Mouse (Mus musculus): ENCODE data around the gene Bst1. TPM values are rescaled to one million over a fixed set of nuclear protein-coding genes. Genes with fewer than 3 reads are reported as not detected.

Gene Bst1
- polyA plus RNA-seq, 1 experiment: not detected

DNA sequence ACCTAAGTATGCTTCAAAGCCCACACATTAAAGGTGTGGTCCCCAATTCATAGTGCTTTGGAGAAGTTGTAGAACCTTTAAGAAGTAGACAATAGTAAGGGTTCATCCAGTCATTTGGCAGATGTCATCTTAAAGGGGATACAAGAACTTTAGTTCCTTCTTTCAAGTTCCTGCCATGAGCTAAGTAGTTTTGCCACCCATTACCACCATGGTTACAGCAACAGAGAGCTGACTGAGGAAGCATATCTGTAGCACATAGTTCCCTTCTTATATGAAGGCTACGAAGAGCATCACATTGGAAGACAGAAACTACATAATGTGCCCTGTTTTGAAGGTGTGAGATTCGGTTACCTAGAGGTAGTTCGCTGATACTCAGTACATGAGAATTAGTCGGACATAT is 32.1 kb upstream of the Bst1 start:
- no peak for TF ChIP-seq GATA1 (IDR thresholded peaks at IDR 0.05; ENCODE audit: low read length)
- no peak for TF ChIP-seq TAL1 (IDR thresholded peaks at IDR 0.05; ENCODE audit: low read length)
- H3K9me3 ChIP-seq (ENCODE audit: control insufficient read depth, low read length): no peaks in the 10 kb centered on the region
- H3K4me3 ChIP-seq (replicated peaks): no peak overlapping the region
- peaks cover 8% of the 10 kb centered on the region for H3K4me1 ChIP-seq (ENCODE audit: control insufficient read depth)
- H3K36me3 ChIP-seq (ENCODE audit: control insufficient read depth): no peaks in the 10 kb centered on the region
- H3K27me3 ChIP-seq (ENCODE audit: control insufficient read depth): no peaks in the 10 kb centered on the region; the same call in 1 of the 2 replicates

GRCm38 (mm10) chr5:43787976-43788752 is 30.5 kb upstream of the Bst1 start:
- TF ChIP-seq GATA1 (IDR thresholded peaks at IDR 0.05; ENCODE audit: low read length) (no peak), TAL1 (IDR thresholded peaks at IDR 0.05; ENCODE audit: low read length) (no peak)

GRCm38 (mm10) chr5:43792354-43792753 is 26.3 kb upstream of the Bst1 start:
- no peak overlapping the region for H3K4me3 ChIP-seq (replicated peaks)
- H3K4me1 ChIP-seq (ENCODE audit: control insufficient read depth): peaks cover 2% of the 10 kb centered on the region; the same call in 1 of the 2 replicates
- no peaks in the 10 kb centered on the region for H3K36me3 ChIP-seq (ENCODE audit: control insufficient read depth)
- H3K27me3 ChIP-seq (ENCODE audit: control insufficient read depth): no peaks in the 10 kb centered on the region
- H3K9me3 ChIP-seq (ENCODE audit: control insufficient read depth, low read length): no peaks in the 10 kb centered on the region
- TF ChIP-seq TAL1 (IDR thresholded peaks at IDR 0.05; ENCODE audit: low read length) (no peak), GATA1 (IDR thresholded peaks at IDR 0.05; ENCODE audit: low read length) (no peak)

More at GRCm38 (mm10) chr5:43787976-43788752, 30.5 kb upstream of the Bst1 start:
- Histone ChIP-seq H3K4me3 (replicated peaks) (no peak overlapping the region), H3K36me3 (ENCODE audit: control insufficient read depth) (no peaks in the 10 kb centered on the region), H3K4me1 (ENCODE audit: control insufficient read depth) (peaks cover 2% of the 10 kb centered on the region; the same call in 1 of the 2 replicates), H3K9me3 (ENCODE audit: control insufficient read depth, low read length) (no peaks in the 10 kb centered on the region), H3K27me3 (ENCODE audit: control insufficient read depth) (no peaks in the 10 kb centered on the region; the same call in 1 of the 2 replicates)

- Histone ChIP-seq H3K4me1 (ENCODE audit: control insufficient read depth) (no peaks in the 10 kb centered on the region), H3K36me3 (ENCODE audit: control insufficient read depth) (no peaks in the 10 kb centered on the region), H3K27me3 (ENCODE audit: control insufficient read depth) (no peaks in the 10 kb centered on the region), H3K9me3 (ENCODE audit: control insufficient read depth, low read length) (no peaks in the 10 kb centered on the region), H3K4me3 (replicated peaks) (no peak overlapping the region)
- TF ChIP-seq GATA1 (IDR thresholded peaks at IDR 0.05; ENCODE audit: low read length): no peak
- TF ChIP-seq TAL1 (IDR thresholded peaks at IDR 0.05; ENCODE audit: low read length): no peak
Measured at GRCm38 (mm10) chr5:43799530-43799929, 19.2 kb upstream of the Bst1 start.

DNA sequence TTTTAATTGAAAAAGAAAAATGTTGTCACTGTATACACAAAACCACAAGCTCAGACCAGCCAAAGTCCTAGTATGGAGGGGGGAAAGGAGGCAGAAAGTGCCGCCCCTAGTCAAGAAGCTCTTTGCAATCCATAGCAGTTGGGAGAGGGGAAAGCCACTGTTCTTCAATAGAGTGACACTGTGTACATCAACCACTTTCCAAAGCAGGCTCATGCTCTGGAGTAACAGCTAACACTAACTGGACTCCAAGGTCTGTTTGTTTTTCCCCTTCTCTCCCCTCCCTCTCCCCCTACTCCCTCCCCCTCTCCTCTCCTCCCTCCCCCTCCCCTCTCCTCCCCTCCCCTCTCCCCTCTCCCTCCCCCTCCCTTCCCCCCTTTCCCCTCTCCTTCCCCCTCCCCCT is 18.0 kb upstream of the Bst1 start:
- no peaks in the 10 kb centered on the region for H3K27me3 ChIP-seq (ENCODE audit: control insufficient read depth)
- H3K9me3 ChIP-seq (ENCODE audit: control insufficient read depth, low read length): peaks cover 2% of the 10 kb centered on the region; the same call in 1 of the 2 replicates
- H3K4me3 ChIP-seq (replicated peaks): no peak overlapping the region
- no peaks in the 10 kb centered on the region for H3K4me1 ChIP-seq (ENCODE audit: control insufficient read depth)
- TF ChIP-seq TAL1 (IDR thresholded peaks at IDR 0.05; ENCODE audit: low read length): no peak
- TF ChIP-seq GATA1 (IDR thresholded peaks at IDR 0.05; ENCODE audit: low read length): no peak
- no peaks in the 10 kb centered on the region for H3K36me3 ChIP-seq (ENCODE audit: control insufficient read depth)

DNA sequence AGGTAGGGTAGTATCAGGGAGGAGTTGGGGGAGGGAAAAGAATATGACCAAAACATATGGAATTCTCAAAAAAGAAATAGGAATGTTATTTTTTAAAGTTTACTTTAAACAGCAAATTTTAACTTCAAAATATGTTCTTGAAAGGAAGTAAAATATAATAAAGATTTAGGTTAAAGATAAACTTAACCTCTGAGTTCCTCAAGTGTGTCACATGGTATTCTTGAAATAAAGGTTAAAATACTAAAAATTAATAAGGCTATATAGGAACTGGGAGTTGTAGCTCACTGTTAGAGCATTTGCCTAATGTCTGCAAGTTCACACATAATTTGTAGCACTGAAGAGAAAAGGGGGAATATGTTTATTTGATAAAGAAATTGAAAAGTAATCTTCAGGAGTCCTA is 17.4 kb upstream of the Bst1 start:
- TF ChIP-seq GATA1 (IDR thresholded peaks at IDR 0.05; ENCODE audit: low read length): no peak
- TF ChIP-seq TAL1 (IDR thresholded peaks at IDR 0.05; ENCODE audit: low read length): no peak
- no peaks in the 10 kb centered on the region for H3K27me3 ChIP-seq (ENCODE audit: control insufficient read depth)
- H3K4me3 ChIP-seq (replicated peaks): no peak overlapping the region
- H3K4me1 ChIP-seq (ENCODE audit: control insufficient read depth): no peaks in the 10 kb centered on the region
- H3K36me3 ChIP-seq (ENCODE audit: control insufficient read depth): no peaks in the 10 kb centered on the region
- H3K9me3 ChIP-seq (ENCODE audit: control insufficient read depth, low read length): peaks cover 2% of the 10 kb centered on the region; the same call in 1 of the 2 replicates

- no peaks in the 10 kb centered on the region for H3K4me1 ChIP-seq (ENCODE audit: control insufficient read depth)
- no peak overlapping the region for H3K4me3 ChIP-seq (replicated peaks)
- TF ChIP-seq TAL1 (IDR thresholded peaks at IDR 0.05; ENCODE audit: low read length): no peak
- no peak for TF ChIP-seq GATA1 (IDR thresholded peaks at IDR 0.05; ENCODE audit: low read length)
- H3K36me3 ChIP-seq (ENCODE audit: control insufficient read depth): no peaks in the 10 kb centered on the region
- H3K9me3 ChIP-seq (ENCODE audit: control insufficient read depth, low read length): peaks cover 2% of the 10 kb centered on the region; the same call in 1 of the 2 replicates
- H3K27me3 ChIP-seq (ENCODE audit: control insufficient read depth): peaks cover 2% of the 10 kb centered on the region
Measured at GRCm38 (mm10) chr5:43801798-43802197, 16.9 kb upstream of the Bst1 start.

DNA sequence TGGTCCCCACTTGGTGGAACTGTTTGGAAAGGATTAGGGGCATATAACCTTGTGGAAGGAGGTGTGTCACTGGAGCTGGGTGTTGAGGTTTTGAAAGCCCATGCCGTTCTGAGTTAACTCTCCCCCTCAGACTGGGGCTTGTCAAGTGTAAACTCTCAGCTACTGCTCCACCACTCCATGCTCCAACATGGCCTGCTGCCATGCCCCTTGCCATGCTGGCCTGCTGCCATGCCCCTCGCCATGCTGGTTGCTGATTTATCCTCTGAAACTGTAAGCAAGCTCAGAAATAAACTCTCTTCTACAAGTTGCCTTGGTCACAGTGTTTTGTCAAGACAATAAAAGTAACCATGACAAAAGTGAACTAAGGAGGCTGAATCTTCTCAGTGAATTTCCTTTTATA is 13.3 kb upstream of the Bst1 start:
- H3K9me3 ChIP-seq (ENCODE audit: control insufficient read depth, low read length): peaks cover 2% of the 10 kb centered on the region; the same call in 1 of the 2 replicates
- H3K27me3 ChIP-seq (ENCODE audit: control insufficient read depth): peaks cover 19% of the 10 kb centered on the region
- H3K4me3 ChIP-seq (replicated peaks): no peak overlapping the region
- no peaks in the 10 kb centered on the region for H3K4me1 ChIP-seq (ENCODE audit: control insufficient read depth)
- TF ChIP-seq TAL1 (IDR thresholded peaks at IDR 0.05; ENCODE audit: low read length) (no peak), GATA1 (IDR thresholded peaks at IDR 0.05; ENCODE audit: low read length) (no peak)
- no peaks in the 10 kb centered on the region for H3K36me3 ChIP-seq (ENCODE audit: control insufficient read depth)

GRCm38 (mm10) chr5:43806340-43806739 is 12.3 kb upstream of the Bst1 start:
- Histone ChIP-seq H3K27me3 (ENCODE audit: control insufficient read depth) (peaks cover 19% of the 10 kb centered on the region), H3K36me3 (ENCODE audit: control insufficient read depth) (no peaks in the 10 kb centered on the region), H3K4me1 (ENCODE audit: control insufficient read depth) (no peaks in the 10 kb centered on the region), H3K9me3 (ENCODE audit: control insufficient read depth, low read length) (peaks cover 2% of the 10 kb centered on the region; the same call in 1 of the 2 replicates), H3K4me3 (replicated peaks) (no peak overlapping the region)
- no peak for TF ChIP-seq TAL1 (IDR thresholded peaks at IDR 0.05; ENCODE audit: low read length)
- TF ChIP-seq GATA1 (IDR thresholded peaks at IDR 0.05; ENCODE audit: low read length): no peak
